Mouse (Mus musculus) erythroblast, embryonic 14.5 days (primary cell): ENCODE measurements around the gene Emsy. TPM values are rescaled to one million over a fixed set of nuclear protein-coding genes. Genes with fewer than 3 reads are reported as not detected.

Experiments
- H3K27me3 ChIP-seq: 2 replicates; pipeline ENCODE4 v1.6.1; 2012; ENCODE audit warnings: inconsistent platforms; ENCODE audit not compliant: control insufficient read depth
- H3K36me3 ChIP-seq: 2 replicates; pipeline ENCODE4 v1.6.1; 2012; ENCODE audit warnings: mild to moderate bottlenecking, inconsistent platforms; ENCODE audit not compliant: control insufficient read depth
- H3K4me1 ChIP-seq: 2 replicates; pipeline ENCODE4 v1.6.1; 2012; ENCODE audit warnings: inconsistent platforms; ENCODE audit not compliant: control insufficient read depth
- H3K4me3 ChIP-seq: replicated peaks from 2 replicates; pipeline ENCODE3; 2012; ENCODE audit warnings: moderate library complexity, mild to moderate bottlenecking, inconsistent platforms
- H3K9me3 ChIP-seq: 2 replicates; pipeline ENCODE4 v1.6.1; 2012; ENCODE audit warnings: low read length, inconsistent platforms, mixed read lengths; ENCODE audit not compliant: control insufficient read depth
- GATA1 ChIP-seq: IDR thresholded peaks from 2 replicates; pipeline ENCODE4 v1.6.1; 2012; ENCODE audit warnings: low read length, inconsistent platforms, mixed read lengths
- TAL1 ChIP-seq: IDR thresholded peaks from 3 replicates; pipeline ENCODE4 v1.6.1; 2012; ENCODE audit warnings: low read length, inconsistent platforms, mixed read lengths
- polyA plus RNA-seq: library from polyadenylated mRNA; stranded (reverse); fragments of >175 nt; gene quantifications from 2 replicates; pipeline ENCODE4 v1.2.3, GENCODE M21; 2012

The Emsy gene
- polyA plus RNA-seq, 1 experiment: 0.29 TPM

DNA sequence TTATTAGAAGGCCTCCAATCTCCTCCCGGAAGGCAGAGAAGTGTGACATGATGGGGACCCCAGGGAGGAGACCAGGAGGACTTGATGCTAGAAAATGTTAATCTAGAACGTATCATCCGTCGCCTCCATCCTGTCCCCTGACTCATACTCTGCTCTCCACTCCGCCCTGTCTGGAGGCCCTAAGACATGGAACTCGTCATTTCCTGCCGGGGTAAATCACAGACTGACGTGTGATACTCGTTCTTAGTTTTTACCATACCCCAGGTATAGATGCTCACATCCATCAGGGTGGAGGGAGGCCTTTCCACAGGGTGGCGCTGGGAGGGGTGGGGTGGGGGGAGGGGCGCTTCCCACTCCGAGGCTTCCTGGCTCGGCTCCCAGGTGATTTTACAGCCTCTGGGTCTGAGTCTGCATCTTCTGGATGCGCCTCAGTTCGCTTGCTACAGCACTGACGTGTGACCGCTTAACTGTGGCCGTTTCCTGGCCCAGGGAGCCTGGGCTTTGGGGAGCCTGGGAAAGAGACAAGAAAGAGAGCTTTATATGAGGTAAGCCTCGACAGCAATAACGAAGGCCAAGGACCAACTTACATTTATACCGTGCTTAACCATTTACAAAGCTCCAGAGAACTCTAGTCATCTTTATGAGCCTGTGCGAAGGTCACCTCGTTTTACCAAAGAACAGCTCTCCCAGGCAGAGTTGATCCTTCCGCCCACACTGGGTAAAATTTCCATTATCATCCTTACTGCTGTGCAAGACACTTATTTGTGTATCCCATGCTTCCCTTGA lies 36.4 kb upstream of the Emsy start:
- no peaks in the 10 kb centered on the region for H3K9me3 ChIP-seq
- no peaks in the 10 kb centered on the region for H3K36me3 ChIP-seq
- no peak overlapping the region for H3K4me3 ChIP-seq
- no peaks in the 10 kb centered on the region for H3K27me3 ChIP-seq
- no peaks in the 10 kb centered on the region for H3K4me1 ChIP-seq
- TF ChIP-seq TAL1 (no peak), GATA1 (no peak)

DNA sequence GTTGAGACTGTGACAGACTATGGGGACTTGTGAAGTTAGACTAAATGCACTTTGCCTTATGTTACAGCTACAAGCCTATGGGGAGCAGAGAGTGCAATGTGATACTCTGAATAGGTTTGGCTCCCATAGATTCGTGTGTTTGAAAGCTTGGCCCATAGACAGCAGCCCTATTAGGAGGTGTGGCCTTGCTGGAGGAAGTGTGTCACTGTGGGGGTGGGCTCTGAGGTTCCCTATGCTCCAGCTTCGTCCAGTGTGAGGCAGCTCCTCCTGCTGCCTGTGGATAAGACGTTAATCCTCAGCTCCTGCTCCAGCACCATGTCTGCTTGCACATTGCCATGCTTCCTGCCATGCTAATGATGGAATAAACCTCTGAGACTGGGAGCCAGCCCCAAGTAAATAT lies 34.2 kb upstream of the Emsy start:
- Histone ChIP-seq H3K4me3 (no peak overlapping the region), H3K36me3 (no peaks in the 10 kb centered on the region), H3K4me1 (no peaks in the 10 kb centered on the region), H3K27me3 (no peaks in the 10 kb centered on the region), H3K9me3 (no peaks in the 10 kb centered on the region)
- TF ChIP-seq TAL1: no peak
- TF ChIP-seq GATA1: no peak

DNA sequence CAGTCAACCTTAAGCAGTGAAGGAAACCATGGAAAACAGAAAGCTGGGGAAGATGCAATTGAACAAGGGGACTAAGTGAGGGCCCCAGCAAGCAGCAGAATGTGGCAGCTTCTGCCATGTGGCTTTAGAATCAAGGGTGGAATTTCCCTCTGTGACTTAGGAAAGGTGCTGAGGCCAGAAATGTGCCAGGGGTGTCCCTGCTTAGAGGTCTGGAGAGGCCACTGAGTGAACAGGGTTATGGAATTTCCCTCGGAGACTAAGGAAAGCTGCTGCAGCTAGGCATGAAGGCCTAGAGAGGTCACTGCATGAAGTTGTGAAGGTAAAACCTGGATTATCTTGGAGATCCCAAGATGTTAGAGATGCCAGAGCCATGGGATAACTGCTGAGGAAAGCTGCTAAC lies 33.5 kb upstream of the Emsy start:
- no peak for TF ChIP-seq GATA1
- no peak for TF ChIP-seq TAL1
- H3K36me3 ChIP-seq: no peaks in the 10 kb centered on the region
- no peaks in the 10 kb centered on the region for H3K9me3 ChIP-seq
- no peaks in the 10 kb centered on the region for H3K4me1 ChIP-seq
- no peak overlapping the region for H3K4me3 ChIP-seq
- no peaks in the 10 kb centered on the region for H3K27me3 ChIP-seq

DNA sequence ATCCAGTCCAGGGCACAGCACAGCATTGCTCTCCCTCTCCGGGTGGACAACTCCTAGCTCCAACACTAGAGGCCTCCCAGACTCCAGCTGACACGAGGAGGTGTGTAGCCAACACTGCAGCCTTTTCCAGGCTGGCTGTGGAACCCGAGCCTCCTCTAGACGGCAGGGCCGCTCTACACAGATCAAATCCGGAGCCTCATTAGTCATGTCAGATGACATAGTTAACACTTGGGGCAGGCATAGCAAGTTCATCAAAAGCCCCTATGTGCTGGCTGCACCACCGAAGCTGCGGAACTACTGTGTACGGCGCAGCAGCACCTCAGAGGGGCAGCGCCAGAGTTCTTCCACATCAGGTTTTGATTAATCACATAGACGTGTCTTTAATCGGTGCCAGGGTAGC lies 29.3 kb upstream of the Emsy start:
- Histone ChIP-seq H3K9me3 (no peaks in the 10 kb centered on the region), H3K36me3 (no peaks in the 10 kb centered on the region), H3K27me3 (no peaks in the 10 kb centered on the region; the same call in 1 of the 2 replicates), H3K4me3 (no peak overlapping the region), H3K4me1 (no peaks in the 10 kb centered on the region)
- no peak for TF ChIP-seq TAL1
- no peak for TF ChIP-seq GATA1

DNA sequence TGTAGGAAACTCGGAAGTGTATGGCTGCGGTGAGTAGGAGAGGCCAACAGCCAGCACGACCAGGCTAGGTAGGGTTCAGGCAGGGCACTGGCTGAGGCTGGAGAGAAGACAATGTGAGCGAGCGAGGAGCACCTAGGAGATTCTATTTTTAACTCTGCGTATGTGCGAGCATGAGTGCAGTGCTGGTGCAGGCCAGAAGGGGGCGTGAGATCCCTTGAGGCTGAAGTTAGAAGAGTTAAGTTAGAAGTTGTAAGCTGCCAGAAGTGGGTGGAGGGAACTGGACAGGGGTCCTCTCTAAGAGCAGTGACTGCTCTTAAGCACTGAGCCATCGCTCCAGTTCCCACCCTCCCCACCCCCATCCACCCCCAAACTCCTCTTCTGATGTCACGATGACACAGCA lies 26.2 kb upstream of the Emsy start:
- Histone ChIP-seq H3K36me3 (no peaks in the 10 kb centered on the region), H3K4me1 (no peaks in the 10 kb centered on the region), H3K27me3 (peaks cover 7% of the 10 kb centered on the region), H3K9me3 (no peaks in the 10 kb centered on the region), H3K4me3 (no peak overlapping the region)
- no peak for TF ChIP-seq TAL1
- TF ChIP-seq GATA1: no peak

DNA sequence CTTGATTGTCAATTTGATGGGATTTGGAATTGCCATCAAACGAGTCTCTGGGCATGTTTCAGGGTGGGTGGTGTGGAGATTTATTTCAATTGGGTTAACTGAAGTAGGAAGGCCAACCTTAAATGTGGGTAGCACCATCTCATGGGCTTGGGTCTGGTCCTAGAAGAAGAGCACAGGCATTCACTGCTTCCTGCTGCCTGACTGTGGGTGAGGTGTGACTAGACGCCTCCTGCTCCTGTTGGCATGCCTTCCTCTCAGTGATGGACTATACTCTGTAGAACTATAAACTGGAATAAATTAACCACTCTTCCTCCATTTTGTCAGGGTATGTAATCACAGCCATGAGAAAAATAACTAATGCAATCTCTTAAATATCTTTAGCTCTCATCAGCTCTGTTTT lies 24.1 kb upstream of the Emsy start:
- Histone ChIP-seq H3K27me3 (peaks cover 7% of the 10 kb centered on the region), H3K36me3 (no peaks in the 10 kb centered on the region), H3K9me3 (no peaks in the 10 kb centered on the region), H3K4me1 (no peaks in the 10 kb centered on the region), H3K4me3 (no peak overlapping the region)
- no peak for TF ChIP-seq GATA1
- no peak for TF ChIP-seq TAL1

DNA sequence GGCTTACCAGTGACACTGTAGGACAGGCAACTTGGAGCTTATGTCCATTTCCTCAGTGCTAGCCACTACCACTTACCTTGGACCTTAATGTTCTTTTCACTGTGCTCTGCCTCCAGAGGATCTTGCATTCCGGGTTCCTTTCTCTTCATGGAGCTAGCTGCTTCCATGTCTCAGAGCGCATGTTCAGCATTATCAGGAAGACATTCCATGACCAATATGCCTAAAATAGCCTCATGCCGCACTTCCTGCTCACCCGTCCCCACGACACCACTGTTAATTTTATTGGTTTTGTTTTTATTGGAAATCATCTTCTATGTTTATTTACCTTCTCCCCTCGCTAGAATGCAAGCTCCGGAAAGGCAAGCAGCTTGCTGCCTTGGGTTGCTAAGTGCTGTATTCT lies 21.9 kb upstream of the Emsy start:
- Histone ChIP-seq H3K36me3 (no peaks in the 10 kb centered on the region), H3K27me3 (peaks cover 7% of the 10 kb centered on the region), H3K4me1 (peaks cover 2% of the 10 kb centered on the region; the same call in 1 of the 2 replicates), H3K4me3 (no peak overlapping the region), H3K9me3 (no peaks in the 10 kb centered on the region)
- TF ChIP-seq GATA1 (no peak), TAL1 (no peak)

DNA sequence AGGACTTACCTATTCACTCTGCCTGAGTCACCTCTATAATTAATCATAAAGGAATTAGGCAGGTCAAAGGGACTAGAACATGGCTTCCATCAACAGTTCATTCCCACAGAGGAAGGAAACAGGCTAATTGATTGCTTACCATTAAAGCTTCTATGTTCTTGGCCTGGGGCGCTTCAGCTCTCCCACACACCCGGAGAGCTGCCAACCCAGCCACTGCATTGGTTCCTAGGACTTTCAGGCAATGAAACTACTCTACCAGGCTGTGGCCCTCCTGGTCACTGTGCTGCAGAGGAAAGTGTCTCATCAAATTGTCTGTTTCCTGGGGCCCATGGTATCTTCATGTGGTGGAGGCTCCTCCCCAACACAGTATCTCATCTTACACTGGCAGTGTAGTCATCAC lies 20.9 kb upstream of the Emsy start:
- H3K27me3 ChIP-seq: peaks cover 7% of the 10 kb centered on the region
- no peaks in the 10 kb centered on the region for H3K36me3 ChIP-seq
- H3K4me3 ChIP-seq: no peak overlapping the region
- TF ChIP-seq TAL1 (no peak), GATA1 (no peak)
- H3K9me3 ChIP-seq: no peaks in the 10 kb centered on the region
- peaks cover 2% of the 10 kb centered on the region; the same call in 1 of the 2 replicates for H3K4me1 ChIP-seq

DNA sequence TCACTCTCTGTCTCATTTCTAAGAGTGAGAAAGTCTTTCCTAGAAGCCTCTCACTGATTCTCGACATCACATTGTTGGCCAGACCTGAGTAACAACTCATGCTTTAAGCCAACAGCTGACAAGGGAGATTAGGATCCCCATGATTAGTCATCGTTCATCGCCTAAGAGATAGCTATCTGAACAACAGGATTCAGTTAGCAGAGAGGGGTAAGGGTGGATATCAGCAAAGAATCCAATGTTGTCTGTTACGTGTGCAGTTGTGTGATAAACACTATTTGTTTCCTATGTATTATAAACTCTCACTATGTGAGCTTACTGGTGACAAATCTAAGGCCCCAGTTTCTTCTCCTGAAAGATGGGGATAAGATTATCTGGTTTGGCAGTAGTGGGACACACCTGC lies 17.8 kb upstream of the Emsy start:
- H3K27me3 ChIP-seq: no peaks in the 10 kb centered on the region; the same call in 1 of the 2 replicates
- peaks cover 2% of the 10 kb centered on the region; the same call in 1 of the 2 replicates for H3K4me1 ChIP-seq
- TF ChIP-seq TAL1 (no peak), GATA1 (no peak)
- no peak overlapping the region for H3K4me3 ChIP-seq
- H3K9me3 ChIP-seq: no peaks in the 10 kb centered on the region
- no peaks in the 10 kb centered on the region for H3K36me3 ChIP-seq
